Mouse (Mus musculus) stomach, postnatal 0 days (tissue): ENCODE results near the gene Mars. TPM values are rescaled to one million over a fixed set of nuclear protein-coding genes. Genes with fewer than 3 reads are reported as not detected.
"Not testable (repeated sequence)": the region's sequence is repeated elsewhere in the genome, so short reads cannot be mapped to it uniquely, and the experiment has no call there.

Experiments
- ATAC-seq: fragments of 200-750 bp; cut with Nextera tagmentation; 2 replicates; pipeline ENCODE4 v1.8.0; 2017; ENCODE audit not compliant: low FRiP score, low TSS enrichment
- DNase-seq: peaks from one replicate; pipeline ENCODE4 v3.0.0-alpha.2; 2016; ENCODE audit warnings: low spot score
- H3K27ac ChIP-seq: fragments of 300-500 bp; sonication (generic); replicated peaks from 2 replicates; pipeline ENCODE4 v1.5.1; 2014; ENCODE audit warnings: mild to moderate bottlenecking, control low read depth
- H3K27me3 ChIP-seq: fragments of 300-500 bp; sonication (generic); 2 replicates; pipeline ENCODE4 v1.6.1; 2014; ENCODE audit warnings: low read length; ENCODE audit not compliant: control insufficient read depth, insufficient read depth
- H3K36me3 ChIP-seq: fragments of 300-500 bp; sonication (generic); 2 replicates; pipeline ENCODE4 v1.6.1; 2014; ENCODE audit warnings: low read length, mixed read lengths; ENCODE audit not compliant: control insufficient read depth, insufficient read depth
- H3K4me1 ChIP-seq: fragments of 300-500 bp; sonication (generic); replicated peaks from 2 replicates; pipeline ENCODE4 v1.6.1; 2014; ENCODE audit warnings: antibody characterized with exemption; ENCODE audit not compliant: control insufficient read depth, insufficient read depth
- H3K4me2 ChIP-seq: fragments of 300-500 bp; sonication (generic); replicated peaks from 2 replicates; pipeline ENCODE4 v1.6.1; 2014; ENCODE audit warnings: low read depth, mild to moderate bottlenecking, control low read depth, moderate library complexity
- H3K4me3 ChIP-seq: fragments of 300-500 bp; sonication (generic); 2 replicates; pipeline ENCODE4 v1.5.1; 2014; ENCODE audit warnings: low read depth, low read length, control low read depth
- H3K9ac ChIP-seq: fragments of 300-500 bp; sonication (generic); 2 replicates; pipeline ENCODE4 v1.6.1; 2014; ENCODE audit warnings: mild to moderate bottlenecking, low read length, control low read depth, mixed read lengths
- H3K9me3 ChIP-seq: fragments of 300-500 bp; sonication (generic); 2 replicates; pipeline ENCODE4 v1.6.1; 2016; ENCODE audit warnings: low read length; ENCODE audit not compliant: control insufficient read depth
- CTCF ChIP-seq: IDR thresholded peaks from 2 replicates; pipeline ENCODE4 v1.5.1; 2016; ENCODE audit warnings: antibody characterized with exemption, low read depth, mild to moderate bottlenecking, moderate library complexity
- EP300 ChIP-seq: optimal IDR thresholded peaks from 2 replicates; pipeline ENCODE3; 2016; ENCODE audit warnings: antibody characterized with exemption
- WGBS: fragments of 180-500 bp; shearing (Covaris S2); extraction: QIAGEN DNeasy Blood & Tissue Kit; methylation state at CpG from one replicate; pipeline ENCODE4 v1.1.7; 2014; 5-methylcytosine and 5-hydroxymethylcytosine counted together
- polyA plus RNA-seq: library from polyadenylated mRNA; unstranded; fragments of >200 nt; fragmentation: Nextera tagmentation; extraction: Ambion mirVana; gene quantifications from 2 replicates; pipeline ENCODE4 v1.2.1, GENCODE M21; 2015

Gene Mars
- polyA plus RNA-seq, 1 experiment from 2014 or later: 70.4 TPM

GRCm38 (mm10) chr10:127312858-127313257, 1.3 kb upstream of the Mars start:
- no peak overlapping the region for H3K9ac ChIP-seq
- H3K4me3 ChIP-seq: no peak overlapping the region
- H3K36me3 ChIP-seq: peaks cover 8% of the 10 kb centered on the region; the same call in 1 of the 2 replicates
- no peak for DNase-seq
- no peaks in the 10 kb centered on the region for H3K27me3 ChIP-seq
- H3K4me2 ChIP-seq: no peak overlapping the region
- 60% methylated on average over 4 of the region's 4 CpGs for WGBS
- ATAC-seq: no peak
- TF ChIP-seq CTCF: no peak
- no peak for TF ChIP-seq EP300
- H3K9me3 ChIP-seq: no peaks in the 10 kb centered on the region
- no peak overlapping the region for H3K27ac ChIP-seq
- no peaks in the 10 kb centered on the region for H3K4me1 ChIP-seq

GRCm38 (mm10) chr10:127312356-127312676, 730 bp upstream of the Mars start:
- 0% methylated on average over 4 of the region's 4 CpGs for WGBS
- peaks cover 9% of the 10 kb centered on the region; the same call in 1 of the 2 replicates for H3K36me3 ChIP-seq
- H3K9ac ChIP-seq: peak overlapping the region; percentile 80
- H3K4me2 ChIP-seq: peak overlapping the region; percentile 77
- H3K27me3 ChIP-seq: no peaks in the 10 kb centered on the region
- H3K4me3 ChIP-seq: peak overlapping the region; percentile 72
- ATAC-seq (peak; percentile 43; the same call in 1 of the 2 replicates), DNase-seq (peak; percentile 81)
- H3K4me1 ChIP-seq: no peaks in the 10 kb centered on the region
- no peaks in the 10 kb centered on the region for H3K9me3 ChIP-seq
- H3K27ac ChIP-seq: peak overlapping the region; percentile 81
- TF ChIP-seq CTCF (peak; percentile 92), EP300 (no peak)

GRCm38 (mm10) chr10:127310523-127311475, 787 bp downstream of the Mars start:
- Histone ChIP-seq H3K36me3 (peaks cover 18% of the 10 kb centered on the region; the same call in 1 of the 2 replicates), H3K27ac (peak overlapping the region; percentile 79), H3K4me2 (peak overlapping the region; percentile 77), H3K4me1 (no peaks in the 10 kb centered on the region), H3K9me3 (no peaks in the 10 kb centered on the region), H3K27me3 (no peaks in the 10 kb centered on the region), H3K4me3 (peak overlapping the region; percentile 72), H3K9ac (peak overlapping the region; percentile 80)
- DNase-seq: peak; percentile 72
- ATAC-seq: peak; percentile 77
- 27% methylated on average over 23 of the region's 23 CpGs for WGBS
- TF ChIP-seq CTCF (no peak), EP300 (no peak)

GRCm38 (mm10) chr10:127309167-127309566, 2.4 kb downstream of the Mars start:
- not testable (repeated sequence) for H3K4me2 ChIP-seq

GRCm38 (mm10) chr10:127303136-127303535, 8.4 kb downstream of the Mars start:
- no peak overlapping the region for H3K4me3 ChIP-seq
- peaks cover 40% of the 10 kb centered on the region for H3K36me3 ChIP-seq
- no peak overlapping the region for H3K9ac ChIP-seq
- no peak overlapping the region for H3K4me2 ChIP-seq
- H3K4me1 ChIP-seq: no peaks in the 10 kb centered on the region
- no peaks in the 10 kb centered on the region for H3K27me3 ChIP-seq
- ATAC-seq: no peak
- no peaks in the 10 kb centered on the region for H3K9me3 ChIP-seq
- no peak for DNase-seq
- WGBS: 89% methylated on average over 11 of the region's 11 CpGs
- TF ChIP-seq CTCF (no peak), EP300 (no peak)
- H3K27ac ChIP-seq: no peak overlapping the region

More at GRCm38 (mm10) chr10:127309167-127309566, 2.4 kb downstream of the Mars start:
- H3K36me3 ChIP-seq: peaks cover 26% of the 10 kb centered on the region
- ATAC-seq, H3K9me3 ChIP-seq, H3K4me3 ChIP-seq, H3K9ac ChIP-seq, DNase-seq, H3K27ac ChIP-seq, H3K27me3 ChIP-seq, H3K4me1 ChIP-seq: not testable (repeated sequence)
- WGBS: 73% methylated on average over 3 of the region's 3 CpGs

GRCm38 (mm10) chr10:127300361-127300760, 11.2 kb downstream of the Mars start:
- no peak for TF ChIP-seq EP300
- no peak for TF ChIP-seq CTCF
- H3K9me3 ChIP-seq: no peaks in the 10 kb centered on the region
- no peaks in the 10 kb centered on the region for H3K27me3 ChIP-seq
- no peak overlapping the region for H3K4me3 ChIP-seq
- 94% methylated on average over 6 of the region's 6 CpGs for WGBS
- no peak for DNase-seq
- no peak for ATAC-seq
- no peak overlapping the region for H3K9ac ChIP-seq
- H3K4me2 ChIP-seq: no peak overlapping the region
- H3K4me1 ChIP-seq: no peaks in the 10 kb centered on the region
- H3K27ac ChIP-seq: no peak overlapping the region
- H3K36me3 ChIP-seq: peaks cover 44% of the 10 kb centered on the region
